Mouse (Mus musculus) E14TG2a.4 (cell line): ENCODE data around the gene Plxnb2.

Experiments
- CTCF ChIP-seq: conservative IDR thresholded peaks from 2 replicates; pipeline ENCODE4 v1.5.1; 2014; ENCODE audit warnings: low read length
- NANOG ChIP-seq: IDR thresholded peaks from 2 replicates; pipeline ENCODE4 v1.6.1; 2014; ENCODE audit warnings: borderline replicate concordance, low read length, mixed read lengths
- POU5F1 ChIP-seq: IDR thresholded peaks from 2 replicates; pipeline ENCODE4 v1.6.1; 2014; ENCODE audit warnings: low read length, borderline replicate concordance

DNA sequence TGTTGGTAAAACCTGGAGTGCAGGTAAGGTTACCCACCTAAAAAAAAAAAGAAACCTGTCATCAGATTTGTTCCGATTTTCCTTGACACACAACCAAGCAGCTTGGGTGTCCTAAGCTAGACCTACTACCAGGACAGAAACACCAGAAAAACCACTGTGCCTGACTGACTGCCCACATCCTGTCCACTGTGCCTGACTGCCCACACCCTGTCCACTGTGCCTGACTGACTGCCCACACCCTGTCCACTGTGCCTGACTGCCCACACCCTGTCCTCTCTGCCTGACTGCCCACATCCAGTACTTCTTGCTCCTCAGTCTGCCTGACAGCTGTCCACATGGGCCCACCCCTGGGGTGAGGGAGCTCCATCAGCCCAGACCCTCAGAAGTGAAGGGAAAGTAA is 73.6 kb downstream of the Plxnb2 start:
- TF ChIP-seq CTCF (no peak), POU5F1 (no peak), NANOG (no peak)
